Mouse (Mus musculus) erythroblast, embryonic 14.5 days (primary cell): ENCODE results near the gene Rims1.

ENCODE experiments used
- GATA1 ChIP-seq: IDR thresholded peaks from 2 replicates; pipeline ENCODE4 v1.6.1; 2012; ENCODE audit warnings: low read length, inconsistent platforms, mixed read lengths
- TAL1 ChIP-seq: IDR thresholded peaks from 3 replicates; pipeline ENCODE4 v1.6.1; 2012; ENCODE audit warnings: low read length, inconsistent platforms, mixed read lengths

DNA sequence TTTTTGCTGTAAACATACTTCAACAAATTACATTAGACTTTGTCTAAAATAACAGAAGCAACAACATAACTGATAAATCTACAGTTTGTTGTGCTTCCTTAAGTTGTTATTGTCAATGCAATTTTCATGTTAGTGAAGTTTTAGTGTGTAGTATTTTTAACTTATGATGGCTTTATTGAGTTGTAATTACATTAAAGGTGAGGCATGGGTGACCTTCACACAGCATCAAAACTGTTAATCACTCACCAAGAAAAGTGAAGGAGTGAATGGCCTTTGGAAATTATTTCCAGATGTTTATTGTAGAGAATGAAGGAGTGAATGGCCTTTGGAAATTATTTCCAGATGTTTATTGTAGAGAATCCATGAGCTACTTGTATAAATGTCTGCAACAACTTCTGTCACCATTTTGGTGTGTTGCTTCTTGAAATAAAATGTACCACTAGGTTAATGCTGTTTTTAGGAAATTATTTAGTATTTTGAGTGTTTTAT is 556.9 kb downstream of the Rims1 start:
- TF ChIP-seq GATA1 (no peak), TAL1 (no peak)
